In genomic region chr16:8455221-8455620, GRCm38 (mm10) we compare ENCODE assay signal across 15 mouse cellular contexts. TPM values are rescaled to one million over a fixed set of nuclear protein-coding genes. Genes with fewer than 3 reads are reported as not detected.
DNase-seq lines count a peak whose midpoint lies in the region; ATAC-seq and TF ChIP-seq lines count a peak whose summit lies in the region.
"Had no signal": no experiment of that assay in that cellular context is flagged by ENCODE, and none has a peak within 500 bp of the region (broad histone marks: within the 10 kb centered on the region; RNA-seq: fewer than 3 reads in every experiment).

No protein-coding gene starts in this region.

- DNase-seq in MEL (ENCODE audit: low read depth, low spot score), result peak; percentile 84
- DNase-seq in naive thymus-derived CD4-positive, alpha-beta T cell, adult 2 months (ENCODE audit: low read depth), result peak; percentile 55
- DNase-seq in layer of hippocampus, postnatal 14 days (ENCODE audit: low spot score in 2 of 2), result no peak
- DNase-seq in kidney, postnatal 4 days, result no peak
- DNase-seq: adrenal gland, postnatal 36 days; forebrain, postnatal 0 days; gastrocnemius, postnatal 10 days; kidney, postnatal 36 days had no signal

- no peak for TF ChIP-seq RAD21 in MEL (IDR thresholded peaks at IDR 0.05; ENCODE audit: low read depth, low read length)

- H3K79me2 ChIP-seq in MEL (ENCODE audit: control insufficient read depth, insufficient read depth, low read length, poor library complexity), result no peaks in the 10 kb centered on the region

- H3K27ac ChIP-seq in midbrain, embryonic 16.5 days (ENCODE audit: low read length), result 0 out of 2 replicates have a peak overlapping the region, but pooled peaks have one; percentile 10
- no peak overlapping the region for H3K27ac ChIP-seq in midbrain, embryonic 13.5 days
- peak overlapping the region; percentile 1; the same call in 1 of the 2 replicates for H3K27ac ChIP-seq in MEL (ENCODE audit: control insufficient read depth, low read depth, low read length)
- H3K27ac ChIP-seq: heart, embryonic 13.5 days; hindbrain, embryonic 10.5 days; liver, embryonic 14.5 days had no signal

- peaks cover 6% of the 10 kb centered on the region; the same call in 1 of the 2 replicates for H3K4me1 ChIP-seq in midbrain, embryonic 16.5 days (ENCODE audit: control insufficient read depth, insufficient read depth, low read length)
- H3K4me1 ChIP-seq in midbrain, embryonic 13.5 days (replicated peaks), result peaks cover 11% of the 10 kb centered on the region; the same call in 1 of the 2 replicates
- H3K4me1 ChIP-seq in MEL (ENCODE audit: control insufficient read depth in 1 of 2, insufficient read depth in 2 of 2, low read length in 2 of 2), result peaks cover 2 to 17% of the 10 kb centered on the region in 2 experiments; a peak in 3 of 4 replicates
- H3K4me1 ChIP-seq: heart, embryonic 13.5 days had no signal

- WGBS in midbrain, embryonic 16.5 days, result 57% methylated on average over 2 of the region's 2 CpGs
- WGBS in midbrain, embryonic 13.5 days, result 63% methylated on average over 2 of the region's 2 CpGs

- peak; percentile 48 for ATAC-seq in midbrain, embryonic 16.5 days
- ATAC-seq in midbrain, embryonic 13.5 days, result no peak
- ATAC-seq in granulocyte monocyte progenitor cell, adult 5-6 weeks (replicated peaks; ENCODE audit: poor library complexity, severe bottlenecking), result peak; percentile 94
- ATAC-seq: forebrain, postnatal 0 days; intestine, postnatal 0 days had no signal

- peak; percentile 84 to 89 for TF ChIP-seq EP300 in MEL (IDR thresholded peaks at IDR 0.05; ENCODE audit: low read depth in 1 of 2, low read length in 2 of 2)

- no peak overlapping the region for H3K4me3 ChIP-seq in midbrain, embryonic 16.5 days (ENCODE audit: low read depth, low read length)
- H3K4me3 ChIP-seq in midbrain, embryonic 13.5 days (replicated peaks), result no peak overlapping the region
- no peak overlapping the region for H3K4me3 ChIP-seq in MEL (ENCODE audit: control insufficient read depth in 1 of 2, insufficient read depth in 1 of 2, low read depth in 2 of 2, low read length in 2 of 2)
- H3K4me3 ChIP-seq: heart, embryonic 13.5 days; hindbrain, embryonic 10.5 days had no signal

- no peaks in the 10 kb centered on the region for H3K9me3 ChIP-seq in midbrain, embryonic 16.5 days (replicated peaks; ENCODE audit: control insufficient read depth, low read length, poor library complexity, severe bottlenecking)
- no peaks in the 10 kb centered on the region for H3K9me3 ChIP-seq in midbrain, embryonic 13.5 days
- H3K9me3 ChIP-seq in MEL (replicated peaks; ENCODE audit: insufficient read depth, low read length), result no peaks in the 10 kb centered on the region
- H3K9me3 ChIP-seq: heart, embryonic 13.5 days; hindbrain, embryonic 10.5 days had no signal

- TF ChIP-seq POLR2A in MEL (IDR thresholded peaks at IDR 0.05; ENCODE audit: control insufficient read depth in 1 of 2, insufficient read depth in 1 of 2, low read depth in 1 of 2, low read length in 2 of 2, poor library complexity in 1 of 2), result no peak

- H3K9ac ChIP-seq in midbrain, embryonic 16.5 days (ENCODE audit: low read depth, low read length), result no peak overlapping the region
- H3K9ac ChIP-seq in midbrain, embryonic 13.5 days (replicated peaks), result no peak overlapping the region
- H3K9ac ChIP-seq in MEL (ENCODE audit: control insufficient read depth, low read depth, low read length, poor library complexity, severe bottlenecking), result no peak overlapping the region
- H3K9ac ChIP-seq: forebrain, postnatal 0 days; heart, embryonic 13.5 days; liver, embryonic 14.5 days had no signal

- no peak overlapping the region for H3K4me2 ChIP-seq in midbrain, embryonic 16.5 days (ENCODE audit: low read length)
- no peak overlapping the region for H3K4me2 ChIP-seq in midbrain, embryonic 13.5 days (replicated peaks)
- H3K4me2 ChIP-seq: heart, embryonic 13.5 days had no signal

- no peaks in the 10 kb centered on the region for H3K27me3 ChIP-seq in midbrain, embryonic 16.5 days (ENCODE audit: control insufficient read depth, insufficient read depth, low read depth, low read length)
- no peaks in the 10 kb centered on the region for H3K27me3 ChIP-seq in midbrain, embryonic 13.5 days
- no peaks in the 10 kb centered on the region for H3K27me3 ChIP-seq in MEL (ENCODE audit: control insufficient read depth in 1 of 2, insufficient read depth in 2 of 2, low read length in 2 of 2)

- H3K36me3 ChIP-seq in midbrain, embryonic 16.5 days (ENCODE audit: control insufficient read depth, insufficient read depth, low read length), result no peaks in the 10 kb centered on the region
- H3K36me3 ChIP-seq in midbrain, embryonic 13.5 days, result no peaks in the 10 kb centered on the region
- peaks cover 0 to 6% of the 10 kb centered on the region in 2 experiments; a peak in 2 of 4 replicates for H3K36me3 ChIP-seq in MEL (ENCODE audit: control insufficient read depth in 1 of 2, insufficient read depth in 2 of 2, low read length in 2 of 2)
- H3K36me3 ChIP-seq: heart, embryonic 13.5 days; hindbrain, embryonic 10.5 days had no signal

- no peak for TF ChIP-seq CTCF in MEL (IDR thresholded peaks at IDR 0.05 in 2 of 3, conservative IDR thresholded peaks at IDR 0.05 in 1 of 3; ENCODE audit: control insufficient read depth in 1 of 3, insufficient read depth in 1 of 3, low read depth in 2 of 3, low read length in 3 of 3, poor library complexity in 1 of 3, severe bottlenecking in 1 of 3)

TF ChIP-seq in MEL, 35 proteins besides CTCF, POLR2A, EP300 and RAD21:
- peak; percentile 46 for TF ChIP-seq SIN3A (IDR thresholded peaks at IDR 0.05; ENCODE audit: low read length)
- TF ChIP-seq RCOR1 (IDR thresholded peaks at IDR 0.05; ENCODE audit: low read depth, low read length), result peak; percentile 78
- TF ChIP-seq NELFE (IDR thresholded peaks at IDR 0.05; ENCODE audit: low read depth, low read length), result no peak
- TF ChIP-seq JUND (IDR thresholded peaks at IDR 0.05; ENCODE audit: low read depth, low read length), result 0 out of 2 replicates have a peak, but pooled peaks have one; percentile 25
- TF ChIP-seq GATA1 (IDR thresholded peaks at IDR 0.05; ENCODE audit: low read depth, low read length), result peak; percentile 72
- TF ChIP-seq TCF12 (IDR thresholded peaks at IDR 0.05; ENCODE audit: low read depth, low read length), result peak; percentile 73
- TF ChIP-seq TBP (IDR thresholded peaks at IDR 0.05; ENCODE audit: low read depth, low read length), result 0 out of 2 replicates have a peak, but pooled peaks have one; percentile 21
- TF ChIP-seq MAX (IDR thresholded peaks at IDR 0.05; ENCODE audit: low read length), result no peak
- TF ChIP-seq TAL1 (IDR thresholded peaks at IDR 0.05; ENCODE audit: low read length), result peak; percentile 64
- TF ChIP-seq ETS1 (IDR thresholded peaks at IDR 0.05; ENCODE audit: low read depth, low read length), result peak; percentile 50
- no peak for TF ChIP-seq KAT2A (conservative IDR thresholded peaks at IDR 0.05; ENCODE audit: low read depth, low read length)

RNA-seq across cellular contexts. Expression of gene Mettl22, which starts 15.4 kb away (rescaled TPM):
- polyA plus RNA-seq in midbrain, embryonic 16.5 days (2015; fragmentation: Nextera tagmentation; extraction: Ambion mirVana), result 55.0 and 66.2 TPM in 2 replicates
- polyA plus RNA-seq in midbrain, embryonic 13.5 days (2015; fragmentation: Nextera tagmentation; extraction: Ambion mirVana), result 31.4 and 33.5 TPM in 2 replicates
- 11.7 and 12.0 TPM in 2 replicates for total RNA-seq in MEL (2012; rRNA removed)
- 10 to 100 TPM in 1 of 2 experiments, not detected in 1; 19.0 TPM for polyA plus RNA-seq in MEL (2012; ENCODE audit: insufficient read depth in 1 of 2, insufficient read length in 2 of 2, low read depth in 1 of 2, low replicate concordance in 2 of 2, missing spikeins in 1 of 2)
- 23.8 and 25.0 TPM in 2 replicates for total RNA-seq in granulocyte monocyte progenitor cell, adult 5-6 weeks (2014; fragmentation: Nextera tagmentation)
- total RNA-seq in granulocyte monocyte progenitor cell, adult 5-6 weeks (2017), result 10.3 and 11.5 TPM in 2 replicates
- 10 to 100 TPM; 32.4 to 33.6 TPM for total RNA-seq in layer of hippocampus, postnatal 14 days (2021)

RNA-seq across cellular contexts. Expression of gene Tmem114, which starts 30.3 kb away (rescaled TPM):
- polyA plus RNA-seq in midbrain, embryonic 16.5 days (2015; fragmentation: Nextera tagmentation; extraction: Ambion mirVana), result 0.48 and 1.1 TPM in 2 replicates
- 0.30 TPM in 1 of 2 replicates, not detected in the other for polyA plus RNA-seq in midbrain, embryonic 13.5 days (2015; fragmentation: Nextera tagmentation; extraction: Ambion mirVana)
- total RNA-seq in MEL (2012; rRNA removed), result not detected in 2 replicates
- polyA plus RNA-seq in MEL (2012; ENCODE audit: insufficient read depth in 1 of 2, insufficient read length in 2 of 2, low read depth in 1 of 2, low replicate concordance in 2 of 2, missing spikeins in 1 of 2), result not detected
- not detected in 2 replicates for total RNA-seq in granulocyte monocyte progenitor cell, adult 5-6 weeks (2014; fragmentation: Nextera tagmentation)
- total RNA-seq in granulocyte monocyte progenitor cell, adult 5-6 weeks (2017), result not detected in 2 replicates
- 10 to 100 TPM; 11.4 to 12.0 TPM for total RNA-seq in layer of hippocampus, postnatal 14 days (2021)
- total RNA-seq: adrenal gland, postnatal 36 days; forebrain, postnatal 0 days; gastrocnemius, postnatal 10 days had no signal
- polyA plus RNA-seq: heart, embryonic 13.5 days; hindbrain, embryonic 10.5 days; intestine, postnatal 0 days had no signal

RNA-seq across cellular contexts. Expression of gene Abat, which starts 58.0 kb away (rescaled TPM):
- polyA plus RNA-seq in midbrain, embryonic 16.5 days (2015; fragmentation: Nextera tagmentation; extraction: Ambion mirVana), result 71.8 and 76.8 TPM in 2 replicates
- polyA plus RNA-seq in midbrain, embryonic 13.5 days (2015; fragmentation: Nextera tagmentation; extraction: Ambion mirVana), result 55.2 and 61.4 TPM in 2 replicates
- total RNA-seq in MEL (2012; rRNA removed), result 0.23 and 0.27 TPM in 2 replicates
- polyA plus RNA-seq in MEL (2012; ENCODE audit: insufficient read depth in 1 of 2, insufficient read length in 2 of 2, low read depth in 1 of 2, low replicate concordance in 2 of 2, missing spikeins in 1 of 2), result under 1 TPM in 1 of 2 experiments, not detected in 1; 0.77 TPM
- total RNA-seq in granulocyte monocyte progenitor cell, adult 5-6 weeks (2014; fragmentation: Nextera tagmentation), result not detected in 2 replicates
- not detected in 2 replicates for total RNA-seq in granulocyte monocyte progenitor cell, adult 5-6 weeks (2017)
- total RNA-seq in layer of hippocampus, postnatal 14 days (2021), result 100 to 1,000 TPM; 149 to 156 TPM

Comparison
In these comparisons a context has a peak if more than half of its experiments do, and no peak if none do; other contexts are left out.
1. DNase-seq: peak in MEL (single experiment) and naive thymus-derived CD4-positive, alpha-beta T cell, adult 2 months (single experiment); none in layer of hippocampus, postnatal 14 days (0 of 2) and kidney, postnatal 4 days (0 of 2).
2. RNA of gene Tmem114, which starts 30.3 kb away (total RNA-seq): 11.4 to 12.0 TPM in layer of hippocampus, postnatal 14 days; not detected in MEL and not detected in granulocyte monocyte progenitor cell, adult 5-6 weeks; every median in the first group is over 10 times any median in the second.
3. RNA of gene Abat, which starts 58.0 kb away (total RNA-seq): 149 to 156 TPM in layer of hippocampus, postnatal 14 days; 0.23 to 0.27 TPM in MEL and not detected in granulocyte monocyte progenitor cell, adult 5-6 weeks; every median in the first group is over 100 times any median in the second.